Mouse (Mus musculus) right cerebral cortex, adult 2 months (tissue): Measurements from ENCODE around the gene Pitx2.
A peak's percentile ranks its signal among the peaks of the same experiment; 100 is the strongest.

ENCODE experiments used
- DNase-seq, 2 experiments: peaks; one replicate each; pipeline ENCODE4 v3.0.0; 2021 to 2022; ENCODE audit warnings: low spot score in 2 of 2

Gene Pitx2

GRCm38 (mm10) chr3:129201681-129202255, 2.1 kb downstream of the Pitx2 start:
- DNase-seq: no peak

GRCm38 (mm10) chr3:129202871-129203740, 3.4 kb downstream of the Pitx2 start:
- no peak for DNase-seq

GRCm38 (mm10) chr3:129203761-129204440, 4.2 kb downstream of the Pitx2 start:
- no peak for DNase-seq

- DNase-seq: peak; percentile 69 to 75
These were observed 5.0 kb downstream of the Pitx2 start for GRCm38 (mm10) chr3:129204441-129205313.

GRCm38 (mm10) chr3:129205481-129206175, 6.0 kb downstream of the Pitx2 start:
- no peak for DNase-seq

GRCm38 (mm10) chr3:129206776-129207175, 7.1 kb downstream of the Pitx2 start:
- DNase-seq: no peak

- no peak for DNase-seq
These were observed 7.8 kb downstream of the Pitx2 start for GRCm38 (mm10) chr3:129207231-129208030.

GRCm38 (mm10) chr3:129208031-129208380, 8.3 kb downstream of the Pitx2 start:
- no peak for DNase-seq

- no peak for DNase-seq
These were observed 8.7 kb downstream of the Pitx2 start for GRCm38 (mm10) chr3:129208421-129208820.

GRCm38 (mm10) chr3:129209266-129209665, 9.6 kb downstream of the Pitx2 start:
- DNase-seq: no peak

- no peak for DNase-seq
These were observed 10.1 kb downstream of the Pitx2 start for GRCm38 (mm10) chr3:129209771-129210170.

- no peak for DNase-seq
These were observed 12.5 kb downstream of the Pitx2 start for GRCm38 (mm10) chr3:129212038-129212645.

GRCm38 (mm10) chr3:129212807-129213206, 13.1 kb downstream of the Pitx2 start:
- no peak for DNase-seq

- no peak for DNase-seq
These were observed 14.0 kb downstream of the Pitx2 start for GRCm38 (mm10) chr3:129213633-129214145.

- no peak for DNase-seq
These were observed 14.5 kb downstream of the Pitx2 start for GRCm38 (mm10) chr3:129214146-129214665.

- no peak for DNase-seq
These were observed 15.0 kb downstream of the Pitx2 start for GRCm38 (mm10) chr3:129214666-129215161.

GRCm38 (mm10) chr3:129215241-129215750, 15.6 kb downstream of the Pitx2 start:
- no peak for DNase-seq

- no peak for DNase-seq
These were observed 16.2 kb downstream of the Pitx2 start for GRCm38 (mm10) chr3:129215751-129216331.

GRCm38 (mm10) chr3:129216491-129216890, 16.8 kb downstream of the Pitx2 start:
- no peak for DNase-seq
